Mouse (Mus musculus) bone marrow macrophage, adult 2 months (primary cell): ENCODE results near the gene Fgfr2. TPM values are rescaled to one million over a fixed set of nuclear protein-coding genes. Genes with fewer than 3 reads are reported as not detected.

Experiments used
- H3K27ac ChIP-seq: 2 replicates; pipeline ENCODE4 v1.5.1; 2012; ENCODE audit warnings: low read depth, low read length; ENCODE audit not compliant: insufficient read depth
- H3K4me1 ChIP-seq: 2 replicates; pipeline ENCODE4 v1.6.1; 2012; ENCODE audit warnings: low read length; ENCODE audit not compliant: control insufficient read depth, insufficient read depth
- H3K4me3 ChIP-seq: 2 replicates; pipeline ENCODE4 v1.5.1; 2012; ENCODE audit warnings: mild to moderate bottlenecking, low read length, moderate library complexity; ENCODE audit not compliant: insufficient read depth
- CTCF ChIP-seq: IDR thresholded peaks from 2 replicates; pipeline ENCODE4 v1.5.1; 2012; ENCODE audit warnings: low read depth, mild to moderate bottlenecking, low read length, moderate library complexity
- POLR2A ChIP-seq: IDR thresholded peaks from 2 replicates; pipeline ENCODE4 v1.6.1; 2012; ENCODE audit warnings: mild to moderate bottlenecking, low read depth, low read length, borderline replicate concordance
- polyA plus RNA-seq: library from polyadenylated mRNA; stranded (reverse); fragments of >200 nt; gene quantifications from 2 replicates; pipeline ENCODE4 v1.2.4, GENCODE M21; 2012; ENCODE audit not compliant: missing spikeins, insufficient read depth, insufficient read length

Fgfr2 gene
- polyA plus RNA-seq, 1 experiment, result 0.27 TPM

- no peak overlapping the region for H3K4me3 ChIP-seq
- H3K27ac ChIP-seq, result no peak overlapping the region
- TF ChIP-seq CTCF, result no peak
- no peak for TF ChIP-seq POLR2A
- no peaks in the 10 kb centered on the region for H3K4me1 ChIP-seq
Observed at GRCm38 (mm10) chr7:132465897-132466296, 657.3 kb downstream of the Fgfr2 start.

- TF ChIP-seq POLR2A, result no peak
- no peak for TF ChIP-seq CTCF
- Histone ChIP-seq H3K4me1 (no peaks in the 10 kb centered on the region), H3K4me3 (no peak overlapping the region)
Observed at GRCm38 (mm10) chr7:132464894-132465293, 658.3 kb downstream of the Fgfr2 start.

GRCm38 (mm10) chr7:132458493-132458892 lies 664.7 kb downstream of the Fgfr2 start:
- Histone ChIP-seq H3K27ac (no peak overlapping the region), H3K4me3 (no peak overlapping the region), H3K4me1 (no peaks in the 10 kb centered on the region)
- TF ChIP-seq CTCF (no peak), POLR2A (no peak)

More at GRCm38 (mm10) chr7:132464894-132465293, 658.3 kb downstream of the Fgfr2 start:
- H3K27ac ChIP-seq, result no peak overlapping the region

- H3K4me1 ChIP-seq, result no peaks in the 10 kb centered on the region
- no peak for TF ChIP-seq CTCF
- no peak for TF ChIP-seq POLR2A
- H3K27ac ChIP-seq, result no peak overlapping the region
- H3K4me3 ChIP-seq, result no peak overlapping the region
Observed at GRCm38 (mm10) chr7:132455071-132455720, 668.0 kb downstream of the Fgfr2 start.

- Histone ChIP-seq H3K27ac (no peak overlapping the region), H3K4me3 (no peak overlapping the region), H3K4me1 (no peaks in the 10 kb centered on the region)
- TF ChIP-seq CTCF (no peak), POLR2A (no peak)
Observed at GRCm38 (mm10) chr7:132449891-132450735, 673.0 kb downstream of the Fgfr2 start.

GRCm38 (mm10) chr7:132448511-132449154 lies 674.5 kb downstream of the Fgfr2 start:
- Histone ChIP-seq H3K27ac (no peak overlapping the region), H3K4me1 (no peaks in the 10 kb centered on the region), H3K4me3 (no peak overlapping the region)
- no peak for TF ChIP-seq POLR2A
- no peak for TF ChIP-seq CTCF

GRCm38 (mm10) chr7:132447558-132447957 lies 675.6 kb downstream of the Fgfr2 start:
- H3K4me3 ChIP-seq, result no peak overlapping the region
- no peak overlapping the region for H3K27ac ChIP-seq
- no peak for TF ChIP-seq CTCF
- TF ChIP-seq POLR2A, result no peak
- H3K4me1 ChIP-seq, result no peaks in the 10 kb centered on the region

GRCm38 (mm10) chr7:132446841-132447240 lies 676.3 kb downstream of the Fgfr2 start:
- no peak for TF ChIP-seq POLR2A
- no peak for TF ChIP-seq CTCF
- no peaks in the 10 kb centered on the region for H3K4me1 ChIP-seq
- H3K27ac ChIP-seq, result no peak overlapping the region
- H3K4me3 ChIP-seq, result no peak overlapping the region

- H3K4me3 ChIP-seq, result no peak overlapping the region
- no peak overlapping the region for H3K27ac ChIP-seq
- no peaks in the 10 kb centered on the region for H3K4me1 ChIP-seq
- no peak for TF ChIP-seq CTCF
- no peak for TF ChIP-seq POLR2A
Observed at GRCm38 (mm10) chr7:132444221-132444620, 678.9 kb downstream of the Fgfr2 start.
